Mouse (Mus musculus) forebrain, embryonic 10.5 days (tissue): ENCODE results near the gene Vmn2r86. TPM values are rescaled to one million over a fixed set of nuclear protein-coding genes. Genes with fewer than 3 reads are reported as not detected.

Experiments
- polyA plus RNA-seq: library from polyadenylated mRNA; unstranded; fragments of >200 nt; fragmentation: Nextera tagmentation; extraction: Ambion mirVana; gene quantifications from 2 replicates; pipeline ENCODE4 v1.2.1, GENCODE M21; 2016

Vmn2r86 gene
- polyA plus RNA-seq, 1 experiment from 2014 or later = not detected

Other genes starting within 250 kb of the Vmn2r86 start
- not detected in 2 replicates for gene Olfr827, start 241.6 kb downstream of the Vmn2r86 start, polyA plus RNA-seq
- gene Neurod4, start 175.8 kb downstream of the Vmn2r86 start, polyA plus RNA-seq = 2.6 and 3.0 TPM in 2 replicates
- 0.24 TPM in 1 of 2 replicates, not detected in the other for gene Tespa1, start 133.2 kb downstream of the Vmn2r86 start, polyA plus RNA-seq
- gene Vmn2r84, start 61.7 kb downstream of the Vmn2r86 start, polyA plus RNA-seq = not detected in 2 replicates
- gene Vmn2r85, start 26.3 kb downstream of the Vmn2r86 start, polyA plus RNA-seq = not detected in 2 replicates
- 0.06 and 0.07 TPM in 2 replicates for gene Vmn2r87, start 41.3 kb upstream of the Vmn2r86 start, polyA plus RNA-seq